Mouse (Mus musculus): ENCODE data around the gene Slc22a15.

DNA sequence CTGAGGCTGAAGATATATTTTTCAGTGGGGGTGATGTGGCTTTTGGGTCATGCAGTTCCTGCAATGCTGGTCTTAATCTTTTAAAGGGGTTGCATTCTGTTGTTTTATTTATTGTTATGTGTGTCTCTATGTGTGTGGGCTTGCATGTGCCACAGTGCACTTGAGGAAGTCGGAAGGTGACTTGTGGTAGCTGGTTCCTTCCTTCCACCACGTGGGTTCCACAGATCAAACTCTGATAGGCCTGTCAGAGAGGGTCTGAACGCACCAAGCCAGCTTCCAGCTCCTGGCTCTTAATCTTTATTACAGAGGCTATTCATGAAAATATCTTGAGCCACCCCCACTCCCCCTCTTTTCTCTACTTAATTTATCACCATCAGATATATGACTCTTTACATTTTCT lies 40.4 kb downstream of the Slc22a15 start:
- TF ChIP-seq CTCF (IDR thresholded peaks at IDR 0.05) (no peak), EP300 (IDR thresholded peaks at IDR 0.05) (no peak)
